Mouse (Mus musculus) CH12F3 (cell line): ENCODE results near the gene Rps6ka5.

Experiments used
- in situ Hi-C: fragments of 300-500 bp; cut with MboI; formaldehyde crosslinking; loops from 2 replicates; pipeline ENCODE4 v1.14.3; 2020; ENCODE audit warnings: low sequenced_read_pairs

Rps6ka5 gene

DNA sequence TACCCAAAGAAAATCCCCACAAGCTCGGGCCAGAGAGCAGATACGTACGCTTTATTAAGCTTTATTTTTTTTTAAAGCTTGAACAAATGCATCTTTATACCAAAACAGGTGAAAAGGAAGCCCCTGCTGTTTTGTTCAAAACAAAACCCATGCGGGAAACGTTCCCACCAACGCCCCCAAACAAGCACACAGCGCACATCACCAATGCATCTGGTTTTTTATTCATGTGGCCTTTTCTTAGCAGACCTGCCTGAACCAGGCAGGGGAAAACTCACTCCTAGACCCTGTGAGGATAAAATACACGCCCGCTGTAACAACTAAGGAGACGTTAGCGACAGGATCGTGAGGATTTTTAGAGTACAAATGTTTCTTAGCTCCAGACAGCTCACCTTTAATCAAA lies 191.8 kb downstream of the Rps6ka5 start:
- in situ Hi-C loops, result no loop called here

DNA sequence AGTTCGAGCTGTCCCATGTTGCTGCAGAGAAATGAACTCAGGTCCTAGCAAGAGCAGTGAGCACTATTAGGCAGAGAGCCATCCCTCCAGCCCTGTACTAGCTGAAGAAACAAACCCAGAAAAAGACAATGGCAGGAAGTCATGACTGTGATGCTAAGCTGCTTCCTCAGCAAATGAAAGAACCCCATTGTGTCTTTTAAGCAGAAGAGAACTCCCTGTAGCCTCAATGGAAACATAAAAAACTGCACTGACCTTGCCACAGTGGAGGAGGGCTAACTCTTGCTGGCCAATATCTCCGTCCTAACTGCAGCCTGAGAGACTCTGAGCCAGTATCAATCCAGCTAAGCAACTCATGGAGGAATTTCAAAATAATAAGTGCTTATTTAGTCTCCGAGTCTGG lies 192.8 kb downstream of the Rps6ka5 start:
- in situ Hi-C loops, result no loop called here

GRCm38 (mm10) chr12:100533209-100533608 lies 193.6 kb downstream of the Rps6ka5 start:
- in situ Hi-C loops, result no loop called here

GRCm38 (mm10) chr12:100531740-100532139 lies 195.0 kb downstream of the Rps6ka5 start:
- in situ Hi-C loops, result no loop called here

DNA sequence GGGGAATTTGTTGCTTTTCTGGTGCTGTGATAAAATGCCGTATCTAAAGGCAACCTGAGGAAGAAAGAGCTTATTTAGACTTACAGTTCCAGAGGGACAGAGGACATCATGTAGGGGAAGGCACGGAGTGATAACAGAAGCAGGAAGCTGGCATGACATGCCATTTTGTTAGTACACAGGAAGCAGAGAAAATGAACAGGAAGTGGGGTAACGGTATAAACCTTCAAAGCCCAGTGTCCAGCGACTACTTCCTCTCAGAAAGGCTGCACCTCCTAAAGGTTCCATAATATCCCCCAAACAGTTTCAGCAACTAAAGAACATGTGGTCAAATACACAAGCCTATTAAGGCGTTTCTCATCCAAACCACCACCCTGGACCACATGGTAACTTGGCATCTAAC lies 195.9 kb downstream of the Rps6ka5 start:
- in situ Hi-C loops, result no loop called here

DNA sequence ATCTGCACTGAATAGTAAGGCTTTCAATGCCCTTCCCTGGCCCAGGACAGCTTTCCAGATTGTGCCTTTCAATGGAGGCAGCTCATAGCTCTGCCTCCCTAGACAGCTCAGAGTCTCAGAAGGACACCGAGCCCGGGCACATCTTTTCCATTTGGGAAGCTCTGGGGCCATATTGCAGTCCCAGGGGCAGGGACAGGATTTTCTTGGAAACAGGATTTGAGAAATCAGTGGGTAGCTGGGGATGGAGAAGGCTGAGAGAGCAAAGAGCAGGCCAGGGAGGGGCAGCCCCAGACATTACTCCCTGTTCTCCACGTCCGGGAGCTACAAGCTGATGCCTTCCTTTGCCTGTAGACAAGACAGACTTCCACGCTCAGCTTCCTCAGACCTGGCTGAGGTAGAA lies 197.1 kb downstream of the Rps6ka5 start:
- in situ Hi-C loops, result no loop called here

DNA sequence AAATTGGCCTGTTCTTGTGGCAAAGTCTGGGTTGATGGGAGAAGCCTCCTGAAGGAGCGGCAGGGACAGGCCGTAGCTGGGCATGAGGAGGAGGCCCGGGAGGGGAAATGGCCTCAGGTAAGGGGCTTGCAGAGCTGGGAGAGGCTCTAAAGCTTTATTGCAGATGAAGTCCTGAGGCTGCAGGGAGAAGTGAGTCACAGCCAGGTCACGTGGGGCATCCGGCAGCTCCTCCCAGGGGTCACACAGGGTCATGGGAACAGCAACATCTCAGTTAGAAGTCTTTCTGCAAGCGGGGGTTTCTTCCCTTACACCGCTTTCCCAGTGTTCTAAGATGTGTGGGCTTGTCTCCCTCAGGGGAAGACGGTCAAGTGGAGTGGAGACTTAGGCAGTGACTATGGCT lies 197.6 kb downstream of the Rps6ka5 start:
- in situ Hi-C loops, result no loop called here

- in situ Hi-C loops, result no loop called here
Measured at GRCm38 (mm10) chr12:100528246-100528645, 198.5 kb downstream of the Rps6ka5 start.

DNA sequence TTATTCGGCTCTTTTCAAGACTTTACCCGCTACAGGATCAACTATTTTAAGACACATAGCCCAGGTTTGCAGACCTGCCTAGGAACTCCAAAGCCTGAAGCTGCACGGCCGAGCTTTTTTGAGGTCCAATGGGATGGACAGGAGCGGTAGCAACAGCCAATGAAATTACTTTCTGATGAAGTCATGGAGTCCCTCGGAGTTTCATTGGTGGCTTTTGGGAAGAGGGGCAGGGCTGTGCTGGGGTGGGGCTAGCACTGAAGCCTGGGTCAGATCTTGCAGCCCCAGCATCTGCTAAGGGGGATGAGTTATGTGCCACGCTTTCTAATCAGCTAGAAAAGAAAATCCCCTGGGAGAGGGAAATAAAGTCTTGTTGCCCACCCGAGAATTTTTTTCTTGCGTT lies 199.0 kb downstream of the Rps6ka5 start:
- in situ Hi-C loops, result no loop called here

- in situ Hi-C loops, result no loop called here
Measured at GRCm38 (mm10) chr12:100527241-100527640, 199.5 kb downstream of the Rps6ka5 start.

DNA sequence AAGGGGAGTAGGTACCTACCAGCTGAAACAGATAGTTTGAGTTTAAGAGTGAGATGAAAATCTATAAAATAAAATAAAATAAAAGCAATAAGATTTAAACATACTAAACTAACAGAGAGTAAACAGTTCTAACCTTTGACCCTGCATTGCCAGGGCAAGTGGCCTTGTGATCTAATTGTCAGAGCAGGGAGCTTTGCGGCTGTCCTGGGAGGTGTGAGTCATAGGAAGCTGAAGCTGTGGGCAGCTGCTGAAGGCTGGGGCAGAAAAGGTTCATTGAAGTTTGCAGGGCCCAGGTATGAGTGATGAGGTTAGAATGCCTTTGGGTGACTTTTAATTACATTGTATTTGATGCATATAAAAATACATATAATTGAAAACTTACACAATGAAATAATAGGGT lies 200.8 kb downstream of the Rps6ka5 start:
- in situ Hi-C loops, result no loop called here

- in situ Hi-C loops, result no loop called here
Measured at GRCm38 (mm10) chr12:100520794-100521186, 206.0 kb downstream of the Rps6ka5 start, which contains the start of gene Ttc7b. Ttc7b (minus strand) TSS chr12:100520826.

- in situ Hi-C loops, result no loop called here
Measured at GRCm38 (mm10) chr12:100520077-100520793, 206.5 kb downstream of the Rps6ka5 start.

DNA sequence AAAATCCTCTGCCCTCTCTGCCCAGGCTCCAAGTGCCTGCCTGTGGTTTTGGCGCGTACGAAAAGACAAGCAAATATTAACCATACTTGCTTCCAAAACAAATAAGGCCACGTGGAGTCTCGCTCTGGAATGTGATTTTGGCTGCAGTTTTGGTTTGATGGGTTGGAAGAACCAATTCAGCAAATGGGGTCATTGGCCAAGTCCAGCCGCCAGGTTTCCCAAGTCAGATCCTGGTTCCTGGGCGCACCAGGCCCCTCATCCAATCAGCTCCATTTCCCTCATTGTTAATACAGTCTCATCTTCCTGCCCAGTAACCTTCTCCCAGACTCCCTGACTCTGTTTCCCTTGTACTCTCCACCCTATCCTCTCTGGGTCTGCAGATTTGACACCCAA lies 207.1 kb downstream of the Rps6ka5 start:
- in situ Hi-C loops, result no loop called here

DNA sequence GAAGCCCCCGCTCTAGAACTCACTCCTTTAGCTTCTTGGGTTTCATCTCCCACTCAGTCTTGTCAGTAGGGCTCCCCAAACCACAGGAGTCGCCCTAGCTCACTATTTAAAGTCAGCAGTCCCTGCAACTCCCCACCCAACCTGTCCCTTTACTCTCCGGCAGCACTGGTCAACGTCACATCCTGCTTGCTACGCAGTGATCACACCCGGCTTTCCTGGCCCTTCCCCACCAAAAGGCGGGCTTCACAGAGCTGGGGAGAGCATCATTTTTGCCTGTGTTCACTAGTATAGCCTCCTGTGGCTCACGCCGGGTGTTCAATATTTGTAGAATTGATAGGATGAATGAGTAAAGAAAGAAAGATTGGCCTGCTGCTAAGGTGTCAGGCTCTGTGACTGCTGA lies 209.4 kb downstream of the Rps6ka5 start:
- in situ Hi-C loops, result no loop called here

DNA sequence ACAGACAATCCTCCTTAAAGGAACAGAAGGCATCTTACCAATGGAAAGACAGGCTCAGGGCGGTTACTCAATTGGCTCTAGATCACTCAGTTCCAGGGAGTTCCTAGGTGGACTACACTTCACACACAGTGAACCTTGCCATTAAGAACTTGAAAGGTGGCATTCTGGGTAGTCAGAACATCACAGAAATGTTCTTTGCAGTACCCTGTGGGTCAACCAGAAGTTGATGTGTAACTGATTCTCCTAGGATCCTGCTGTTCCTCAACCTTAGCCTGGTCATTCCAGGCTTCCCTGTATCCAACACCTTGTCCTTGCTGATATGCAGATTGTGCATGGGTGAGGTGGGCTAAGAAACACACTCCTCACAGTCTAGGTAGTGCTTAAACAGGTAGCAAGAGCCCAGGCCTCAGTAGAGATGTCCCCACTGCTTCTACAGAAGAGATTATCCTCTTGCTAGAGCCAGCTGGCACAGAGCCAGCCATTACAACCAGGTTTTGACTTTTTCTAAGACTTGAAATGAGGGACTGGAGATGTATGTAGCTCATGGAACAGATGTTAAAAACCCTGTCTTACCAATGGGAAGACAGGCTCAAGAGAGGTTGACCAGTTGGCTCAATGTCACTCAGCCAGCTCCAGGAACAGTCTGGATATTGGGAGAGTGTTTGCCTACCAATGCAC lies 210.5 kb downstream of the Rps6ka5 start:
- in situ Hi-C loops, result no loop called here

DNA sequence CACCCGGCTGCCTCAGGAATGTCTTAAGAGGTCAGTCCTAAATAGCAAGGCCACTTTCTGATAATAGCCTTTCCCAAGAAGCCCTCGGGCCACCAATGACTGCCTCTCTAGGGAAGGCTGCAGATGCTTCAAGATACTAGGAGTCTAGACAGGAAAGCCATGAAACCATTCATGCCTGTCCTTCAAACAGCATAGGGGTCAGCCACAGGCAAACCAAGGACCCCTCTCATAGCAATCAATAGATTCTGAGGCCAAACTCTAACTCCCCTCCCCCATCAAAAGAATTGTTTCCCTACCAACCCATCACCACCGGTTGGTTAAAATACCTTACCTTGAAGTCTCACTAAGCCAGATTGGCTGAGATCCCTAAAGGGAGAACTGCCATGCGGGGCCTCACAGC lies 211.3 kb downstream of the Rps6ka5 start:
- in situ Hi-C loops, result no loop called here

DNA sequence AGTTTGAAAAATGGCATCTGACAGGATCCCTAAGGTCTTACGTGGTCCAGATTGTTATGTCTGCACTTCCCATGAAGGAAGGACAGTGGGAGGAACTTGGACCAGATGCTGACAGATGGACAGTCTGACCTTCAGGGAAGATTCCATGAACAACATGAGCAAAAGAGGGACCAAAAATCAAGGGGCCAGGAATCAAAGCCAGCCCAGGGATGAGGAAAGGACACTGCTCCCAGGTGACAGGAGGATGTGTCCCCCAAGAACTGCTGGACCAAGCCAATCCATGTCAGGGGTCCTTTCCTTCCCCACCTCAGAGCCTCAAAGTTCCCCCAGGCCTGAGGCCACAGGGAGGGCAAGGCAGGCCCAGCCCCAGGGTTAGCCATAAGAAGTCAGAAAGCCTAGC lies 212.2 kb downstream of the Rps6ka5 start:
- in situ Hi-C loops, result no loop called here

- in situ Hi-C loops, result no loop called here
Measured at GRCm38 (mm10) chr12:100513131-100513530, 213.7 kb downstream of the Rps6ka5 start.

DNA sequence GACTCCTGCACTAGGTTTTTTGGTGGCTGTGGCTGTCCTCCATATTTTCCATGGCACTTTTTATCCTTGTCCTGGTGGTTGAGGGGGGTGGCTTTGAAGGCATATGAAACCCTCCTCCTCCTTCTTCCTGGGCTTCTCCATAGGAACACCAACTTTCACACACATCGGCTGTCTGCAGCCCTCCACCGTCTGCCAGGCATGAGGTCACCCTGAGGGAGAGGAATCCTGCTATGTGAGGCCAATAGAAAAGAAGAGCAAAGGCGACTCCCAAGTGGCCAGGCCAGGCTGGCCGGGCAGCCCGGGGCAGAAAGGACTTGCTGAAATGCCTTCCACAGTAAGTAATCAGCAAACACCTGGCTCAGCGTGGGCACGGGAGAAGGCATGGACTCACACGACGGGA lies 214.1 kb downstream of the Rps6ka5 start:
- in situ Hi-C loops, result no loop called here

DNA sequence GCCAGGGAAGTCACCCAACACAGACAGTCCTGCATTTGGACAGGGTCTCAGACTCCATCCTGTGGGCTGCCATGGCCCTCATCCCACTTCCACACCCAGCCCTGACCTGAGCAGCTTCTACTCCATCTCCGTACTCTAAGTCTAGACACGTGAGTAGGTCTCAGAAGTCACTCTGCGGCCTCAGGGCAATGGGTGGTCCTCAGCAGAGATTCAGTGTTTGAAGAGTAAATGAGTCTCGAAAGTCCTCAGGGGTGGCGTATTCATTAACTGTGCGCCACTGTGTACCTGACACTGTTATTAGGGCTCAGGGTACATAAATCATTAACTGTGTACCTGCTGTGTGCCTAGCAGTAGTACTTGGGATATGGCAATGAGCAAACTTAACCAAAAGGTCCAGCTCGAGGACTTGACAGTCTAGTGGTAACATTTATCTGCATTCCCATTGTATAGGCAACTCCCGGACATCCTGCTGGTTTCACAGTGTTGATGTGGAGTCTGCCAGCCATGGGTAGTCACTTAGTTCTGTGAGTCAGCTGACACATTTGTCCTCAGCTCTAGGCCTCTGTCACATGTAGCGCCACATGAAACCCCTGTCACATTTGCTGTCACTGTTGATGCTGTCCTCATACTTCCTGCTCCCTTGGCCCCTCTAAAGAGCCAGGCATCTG lies 217.0 kb downstream of the Rps6ka5 start:
- in situ Hi-C loops, result no loop called here

DNA sequence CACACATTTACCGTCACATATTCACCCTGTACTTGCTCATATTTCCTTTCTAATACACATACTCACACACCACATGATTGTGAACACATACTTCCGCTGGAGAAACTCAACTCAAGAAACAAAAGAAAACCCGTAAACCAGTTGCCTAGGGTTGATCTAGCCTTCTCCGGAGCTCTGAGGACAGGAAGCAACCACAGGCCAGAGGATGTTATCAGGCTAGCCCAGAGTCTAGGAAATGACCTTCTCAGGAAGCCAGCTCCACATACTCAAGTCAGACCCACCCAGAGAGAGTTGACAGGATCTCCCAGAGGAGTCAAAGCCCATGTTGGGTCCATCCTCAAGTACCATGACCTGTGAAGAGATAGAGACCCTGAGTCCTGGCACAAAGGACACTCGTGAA lies 218.1 kb downstream of the Rps6ka5 start:
- in situ Hi-C loops, result no loop called here
